Mouse (Mus musculus) limb, embryonic 11.5 days (tissue): ENCODE results near the gene Itga1. TPM values are rescaled to one million over a fixed set of nuclear protein-coding genes. Genes with fewer than 3 reads are reported as not detected.

Source experiments
- ATAC-seq: fragments of 200-750 bp; cut with Nextera tagmentation; 2 replicates; pipeline ENCODE4 v1.8.0; 2017; ENCODE audit warnings: low read depth; ENCODE audit not compliant: insufficient number of reproducible peaks, low FRiP score, low TSS enrichment
- DNase-seq: peaks from one replicate; pipeline ENCODE4 v3.0.0-alpha.2; 2015; ENCODE audit warnings: low spot score
- H3K27ac ChIP-seq: fragments of 300-500 bp; sonication (generic); replicated peaks from 2 replicates; pipeline ENCODE4 v1.5.1; 2014; ENCODE audit warnings: low read depth, mild to moderate bottlenecking, low read length
- H3K27me3 ChIP-seq: fragments of 300-500 bp; sonication (generic); 2 replicates; pipeline ENCODE4 v1.6.1; 2014; ENCODE audit warnings: mild to moderate bottlenecking, low read length, mixed read lengths; ENCODE audit not compliant: control insufficient read depth, insufficient read depth
- H3K36me3 ChIP-seq: fragments of 300-500 bp; sonication (generic); 2 replicates; pipeline ENCODE4 v1.6.1; 2014; ENCODE audit warnings: mild to moderate bottlenecking, low read length, moderate library complexity, mixed read lengths; ENCODE audit not compliant: control insufficient read depth, insufficient read depth
- H3K4me1 ChIP-seq: fragments of 300-500 bp; sonication (generic); 2 replicates; pipeline ENCODE4 v1.6.1; 2014; ENCODE audit warnings: low read length, mixed read lengths; ENCODE audit not compliant: control insufficient read depth, insufficient read depth
- H3K4me2 ChIP-seq: fragments of 300-500 bp; sonication (generic); 2 replicates; pipeline ENCODE4 v1.6.1; 2014; ENCODE audit warnings: low read depth, mild to moderate bottlenecking, moderate library complexity; ENCODE audit not compliant: severe bottlenecking
- H3K4me3 ChIP-seq: fragments of 300-500 bp; sonication (generic); 2 replicates; pipeline ENCODE4 v1.5.1; 2014; ENCODE audit warnings: low read depth, low read length
- H3K9ac ChIP-seq: fragments of 300-500 bp; sonication (generic); 2 replicates; pipeline ENCODE4 v1.6.1; 2014; ENCODE audit warnings: mild to moderate bottlenecking, low read length
- H3K9me3 ChIP-seq: fragments of 300-500 bp; sonication (generic); 2 replicates; pipeline ENCODE4 v1.6.1; 2016; ENCODE audit warnings: low read length; ENCODE audit not compliant: control insufficient read depth
- WGBS: fragments of 180-500 bp; shearing (Covaris S2); extraction: QIAGEN DNeasy Blood & Tissue Kit; methylation state at CpG from one replicate; pipeline ENCODE4 v1.1.7; 2014; 5-methylcytosine and 5-hydroxymethylcytosine counted together
- polyA plus RNA-seq: library from polyadenylated mRNA; unstranded; fragments of >200 nt; fragmentation: Nextera tagmentation; extraction: Ambion mirVana; gene quantifications from 2 replicates; pipeline ENCODE4 v1.2.1, GENCODE M21; 2014

Gene Itga1
- polyA plus RNA-seq, 1 experiment from 2014 or later = 3.3 TPM

DNA sequence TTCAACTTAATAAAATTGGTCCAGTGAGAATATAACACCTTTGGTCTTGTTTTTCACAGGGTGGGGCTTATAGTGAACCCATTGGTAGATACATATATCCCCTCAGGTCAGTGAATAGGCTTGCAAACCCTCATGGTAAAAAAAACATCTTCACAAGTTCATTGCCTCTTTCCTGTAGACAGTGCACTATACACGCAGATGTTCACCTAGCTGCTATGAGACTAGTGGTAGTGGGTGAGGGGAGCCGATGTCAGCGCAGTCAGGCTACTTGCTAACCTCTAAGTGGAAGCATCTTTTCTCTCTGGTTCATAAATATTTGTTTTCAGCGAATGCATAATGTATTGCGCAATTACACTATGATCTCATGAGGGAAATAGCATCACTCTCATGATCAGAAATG, 192.2 kb downstream of the Itga1 start:
- Histone ChIP-seq H3K36me3 (no peaks in the 10 kb centered on the region), H3K9me3 (no peaks in the 10 kb centered on the region), H3K4me3 (no peak overlapping the region), H3K4me1 (no peaks in the 10 kb centered on the region), H3K27me3 (no peaks in the 10 kb centered on the region), H3K4me2 (no peak overlapping the region), H3K27ac (no peak overlapping the region), H3K9ac (no peak overlapping the region)
- ATAC-seq (no peak), DNase-seq (no peak)
- 91% methylated on average over 5 of the region's 5 CpGs for WGBS

DNA sequence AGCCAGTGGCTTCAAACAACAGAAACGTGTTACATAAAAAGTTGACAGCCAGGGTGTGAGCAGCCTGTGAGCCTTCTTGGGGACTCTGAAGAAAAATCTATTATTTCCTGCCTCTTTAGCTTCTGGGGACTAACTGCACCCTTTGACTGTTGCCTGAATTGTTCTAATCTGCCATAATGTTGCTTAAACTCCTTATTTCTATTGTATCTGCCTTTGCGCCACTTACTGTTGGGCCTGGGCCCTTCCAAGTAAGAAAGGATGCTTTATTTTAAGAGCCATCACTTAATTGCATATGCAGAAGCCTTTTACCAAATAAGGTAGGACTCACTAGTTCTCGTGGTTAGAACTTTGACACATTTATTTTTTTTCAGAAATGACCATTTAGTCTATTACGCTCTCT, 193.9 kb downstream of the Itga1 start:
- no peak overlapping the region for H3K4me2 ChIP-seq
- WGBS = 79% methylated on average over 4 of the region's 4 CpGs
- no peaks in the 10 kb centered on the region for H3K36me3 ChIP-seq
- ATAC-seq (no peak), DNase-seq (no peak)
- H3K27me3 ChIP-seq = no peaks in the 10 kb centered on the region
- no peaks in the 10 kb centered on the region for H3K9me3 ChIP-seq
- H3K9ac ChIP-seq = no peak overlapping the region
- H3K4me1 ChIP-seq = no peaks in the 10 kb centered on the region
- no peak overlapping the region for H3K4me3 ChIP-seq
- no peak overlapping the region for H3K27ac ChIP-seq

Other genes with a start within 250 kb of the Itga1 start
- 0.60 and 0.68 TPM in 2 replicates for gene Itga2, start 169.9 kb downstream of the Itga1 start, polyA plus RNA-seq
- 9.0 and 10.8 TPM in 2 replicates for gene Pelo, start 11.8 kb downstream of the Itga1 start, polyA plus RNA-seq
- 2.2 and 4.2 TPM in 2 replicates for gene Gm49395, start within 50 bp of the Itga1 start, polyA plus RNA-seq